Mouse (Mus musculus) limb, embryonic 14.5 days (tissue): ENCODE measurements around the gene Celsr1. TPM values are rescaled to one million over a fixed set of nuclear protein-coding genes. Genes with fewer than 3 reads are reported as not detected.

Experiments used
- ATAC-seq: fragments of 200-750 bp; cut with Nextera tagmentation; 2 replicates; pipeline ENCODE4 v1.8.0; 2017; ENCODE audit warnings: low read depth, moderate number of reproducible peaks, moderate TSS enrichment; ENCODE audit not compliant: low FRiP score
- DNase-seq: peaks from one replicate; pipeline ENCODE4 v3.0.0-alpha.2; 2015; ENCODE audit warnings: low spot score
- H3K27ac ChIP-seq: fragments of 300-500 bp; sonication (generic); replicated peaks from 2 replicates; pipeline ENCODE4 v1.5.1; 2014; ENCODE audit warnings: low read depth, mild to moderate bottlenecking, low read length, moderate library complexity, mixed read lengths
- H3K27me3 ChIP-seq: fragments of 300-500 bp; sonication (generic); 2 replicates; pipeline ENCODE4 v1.6.1; 2014; ENCODE audit warnings: low read length, mixed read lengths; ENCODE audit not compliant: control insufficient read depth, insufficient read depth
- H3K36me3 ChIP-seq: fragments of 300-500 bp; sonication (generic); 2 replicates; pipeline ENCODE4 v1.6.1; 2014; ENCODE audit warnings: mild to moderate bottlenecking, low read length, moderate library complexity, mixed read lengths; ENCODE audit not compliant: control insufficient read depth, insufficient read depth
- H3K4me1 ChIP-seq: fragments of 300-500 bp; sonication (generic); 2 replicates; pipeline ENCODE4 v1.6.1; 2014; ENCODE audit warnings: antibody characterized with exemption, low read length, mixed read lengths; ENCODE audit not compliant: control insufficient read depth, insufficient read depth
- H3K4me2 ChIP-seq: fragments of 300-500 bp; sonication (generic); replicated peaks from 2 replicates; pipeline ENCODE4 v1.6.1; 2014; ENCODE audit warnings: low read depth, mild to moderate bottlenecking, low read length, moderate library complexity; ENCODE audit not compliant: severe bottlenecking
- H3K4me3 ChIP-seq: fragments of 300-500 bp; sonication (generic); replicated peaks from 2 replicates; pipeline ENCODE4 v1.5.1; 2014; ENCODE audit warnings: low read length
- H3K9ac ChIP-seq: fragments of 300-500 bp; sonication (generic); 2 replicates; pipeline ENCODE4 v1.6.1; 2014; ENCODE audit warnings: mild to moderate bottlenecking, low read depth, low read length, moderate library complexity; ENCODE audit not compliant: severe bottlenecking
- H3K9me3 ChIP-seq: fragments of 300-500 bp; sonication (generic); 2 replicates; pipeline ENCODE4 v1.6.1; 2016; ENCODE audit warnings: low read length; ENCODE audit not compliant: control insufficient read depth
- POLR2A ChIP-seq: fragments of 200-500 bp; IDR thresholded peaks from 2 replicates; pipeline ENCODE4 v1.8.0; 2012; ENCODE audit warnings: inconsistent platforms, mild to moderate bottlenecking, moderate library complexity, borderline replicate concordance; ENCODE audit not compliant: insufficient read depth, insufficient read length; ENCODE audit errors: extremely low read depth
- WGBS: fragments of 180-500 bp; shearing (Covaris S2); extraction: QIAGEN DNeasy Blood & Tissue Kit; methylation state at CpG from one replicate; pipeline ENCODE4 v1.1.7; 2014; 5-methylcytosine and 5-hydroxymethylcytosine counted together
- polyA plus RNA-seq, 2 experiments: library from polyadenylated mRNA; depleted of rRNA in 1 of 2; stranded (reverse) in 1 of 2; unstranded in 1 of 2; fragments of >200 nt; fragmentation: Nextera tagmentation in 1 of 2; extraction: Ambion mirVana in 1 of 2; gene quantifications; 2 replicates each; pipeline versions ENCODE4 v1.2.1 to v1.2.3; 2012 to 2014

Gene Celsr1
- polyA plus RNA-seq, 2 experiments = 6.5 to 11.8 TPM

- DNase-seq = no peak
- no peaks in the 10 kb centered on the region for H3K27me3 ChIP-seq
- no peak overlapping the region for H3K4me3 ChIP-seq
- no peaks in the 10 kb centered on the region for H3K36me3 ChIP-seq
- H3K9ac ChIP-seq = no peak overlapping the region
- WGBS = 49% methylated on average over 4 of the region's 4 CpGs
- TF ChIP-seq POLR2A = no peak
- no peak overlapping the region for H3K27ac ChIP-seq
- no peaks in the 10 kb centered on the region for H3K9me3 ChIP-seq
- H3K4me2 ChIP-seq = no peak overlapping the region
- no peak for ATAC-seq
- peaks cover 17% of the 10 kb centered on the region; the same call in 1 of the 2 replicates for H3K4me1 ChIP-seq
Measured at GRCm38 (mm10) chr15:86079876-86080275, 46.3 kb upstream of the Celsr1 start.

GRCm38 (mm10) chr15:86079467-86079866, 45.9 kb upstream of the Celsr1 start:
- WGBS = 78% methylated on average over 5 of the region's 5 CpGs
- no peak overlapping the region for H3K27ac ChIP-seq

GRCm38 (mm10) chr15:86078481-86079216, 45.1 kb upstream of the Celsr1 start:
- ATAC-seq = no peak
- H3K4me1 ChIP-seq = peaks cover 12% of the 10 kb centered on the region; the same call in 1 of the 2 replicates
- no peak overlapping the region for H3K27ac ChIP-seq
- H3K36me3 ChIP-seq = no peaks in the 10 kb centered on the region
- no peak overlapping the region for H3K4me2 ChIP-seq
- H3K27me3 ChIP-seq = no peaks in the 10 kb centered on the region
- H3K9ac ChIP-seq = no peak overlapping the region
- DNase-seq = no peak
- H3K9me3 ChIP-seq = no peaks in the 10 kb centered on the region
- H3K4me3 ChIP-seq = no peak overlapping the region
- no peak for TF ChIP-seq POLR2A
- WGBS = 68% methylated on average over 18 of the region's 18 CpGs

More at GRCm38 (mm10) chr15:86079467-86079866, 45.9 kb upstream of the Celsr1 start:
- no peaks in the 10 kb centered on the region for H3K9me3 ChIP-seq
- TF ChIP-seq POLR2A = no peak
- no peak for ATAC-seq
- no peaks in the 10 kb centered on the region for H3K27me3 ChIP-seq
- DNase-seq = no peak
- no peaks in the 10 kb centered on the region for H3K36me3 ChIP-seq
- H3K9ac ChIP-seq = no peak overlapping the region
- H3K4me3 ChIP-seq = no peak overlapping the region
- peaks cover 15% of the 10 kb centered on the region; the same call in 1 of the 2 replicates for H3K4me1 ChIP-seq
- H3K4me2 ChIP-seq = no peak overlapping the region

GRCm38 (mm10) chr15:86077934-86078333, 44.4 kb upstream of the Celsr1 start:
- TF ChIP-seq POLR2A = no peak
- DNase-seq = no peak
- H3K9me3 ChIP-seq = no peaks in the 10 kb centered on the region
- peaks cover 5% of the 10 kb centered on the region; the same call in 1 of the 2 replicates for H3K4me1 ChIP-seq
- H3K36me3 ChIP-seq = no peaks in the 10 kb centered on the region
- H3K27me3 ChIP-seq = no peaks in the 10 kb centered on the region
- no peak overlapping the region for H3K4me2 ChIP-seq
- no peak overlapping the region for H3K27ac ChIP-seq
- ATAC-seq = no peak
- 77% methylated on average over 5 of the region's 5 CpGs for WGBS
- H3K4me3 ChIP-seq = no peak overlapping the region
- no peak overlapping the region for H3K9ac ChIP-seq

GRCm38 (mm10) chr15:86076378-86076777, 42.8 kb upstream of the Celsr1 start:
- no peaks in the 10 kb centered on the region for H3K9me3 ChIP-seq
- no peak overlapping the region for H3K4me3 ChIP-seq
- H3K9ac ChIP-seq = no peak overlapping the region
- no peak for TF ChIP-seq POLR2A
- no peaks in the 10 kb centered on the region for H3K4me1 ChIP-seq
- no peaks in the 10 kb centered on the region for H3K36me3 ChIP-seq
- no peak overlapping the region for H3K27ac ChIP-seq
- H3K4me2 ChIP-seq = no peak overlapping the region
- 84% methylated on average over 8 of the region's 8 CpGs for WGBS
- H3K27me3 ChIP-seq = no peaks in the 10 kb centered on the region
- DNase-seq (no peak), ATAC-seq (no peak)

- Histone ChIP-seq H3K9ac (no peak overlapping the region), H3K27me3 (no peaks in the 10 kb centered on the region), H3K4me2 (no peak overlapping the region), H3K27ac (no peak overlapping the region), H3K4me1 (no peaks in the 10 kb centered on the region), H3K4me3 (no peak overlapping the region), H3K36me3 (no peaks in the 10 kb centered on the region), H3K9me3 (no peaks in the 10 kb centered on the region)
- no peak for DNase-seq
- whole genome bisulfite sequencing = 75% methylated on average over 2 of the region's 2 CpGs
- TF ChIP-seq POLR2A = no peak
- no peak for ATAC-seq
Measured at GRCm38 (mm10) chr15:86076048-86076315, 42.4 kb upstream of the Celsr1 start.
